Mouse (Mus musculus) frontal cortex, postnatal 25 days (tissue): ENCODE data around the gene Lysmd4.
"Not testable (repeated sequence)": the region's sequence is repeated elsewhere in the genome, so short reads cannot be mapped to it uniquely, and the experiment has no call there.

ENCODE experiments used
- DNase-seq, 2 experiments: peaks; one replicate each; pipeline ENCODE4 v3.0.0; 2022; ENCODE audit warnings: low spot score in 2 of 2

Lysmd4 gene

GRCm38 (mm10) chr7:67230640-67231140 lies 8.3 kb downstream of the Lysmd4 start:
- peak in 1 of 2 experiments; percentile 3 for DNase-seq

- DNase-seq: peak in 1 of 2 experiments; percentile 5
Measured at GRCm38 (mm10) chr7:67232504-67232903, 10.2 kb downstream of the Lysmd4 start.

- DNase-seq: no peak
Measured at GRCm38 (mm10) chr7:67234797-67235196, 12.5 kb downstream of the Lysmd4 start.

- no peak for DNase-seq
Measured at GRCm38 (mm10) chr7:67236351-67236750, 14.0 kb downstream of the Lysmd4 start.

GRCm38 (mm10) chr7:67237752-67238151 lies 15.4 kb downstream of the Lysmd4 start:
- no peak for DNase-seq

GRCm38 (mm10) chr7:67241969-67242368 lies 19.6 kb downstream of the Lysmd4 start:
- no peak for DNase-seq

GRCm38 (mm10) chr7:67243121-67243893 lies 21.0 kb downstream of the Lysmd4 start:
- DNase-seq: no peak

GRCm38 (mm10) chr7:67243894-67244282 lies 21.5 kb downstream of the Lysmd4 start:
- DNase-seq: no peak

GRCm38 (mm10) chr7:67245255-67245654 lies 22.9 kb downstream of the Lysmd4 start:
- no peak for DNase-seq

- DNase-seq: no peak
Measured at GRCm38 (mm10) chr7:67246067-67246466, 23.7 kb downstream of the Lysmd4 start.

- DNase-seq: no peak
Measured at GRCm38 (mm10) chr7:67259828-67260563, 37.7 kb downstream of the Lysmd4 start.

GRCm38 (mm10) chr7:67270447-67270846 lies 48.1 kb downstream of the Lysmd4 start:
- not testable (repeated sequence) for DNase-seq

GRCm38 (mm10) chr7:67283581-67283980 lies 61.2 kb downstream of the Lysmd4 start:
- no peak for DNase-seq

GRCm38 (mm10) chr7:67287456-67287855 lies 65.1 kb downstream of the Lysmd4 start:
- no peak for DNase-seq

- no peak for DNase-seq
Measured at GRCm38 (mm10) chr7:67291356-67291755, 69.0 kb downstream of the Lysmd4 start.

- no peak for DNase-seq
Measured at GRCm38 (mm10) chr7:67296419-67296818, 74.1 kb downstream of the Lysmd4 start.

- no peak for DNase-seq
Measured at GRCm38 (mm10) chr7:67304937-67305336, 82.6 kb downstream of the Lysmd4 start.

GRCm38 (mm10) chr7:67307078-67307477 lies 84.7 kb downstream of the Lysmd4 start:
- DNase-seq: no peak

GRCm38 (mm10) chr7:67308102-67308501 lies 85.8 kb downstream of the Lysmd4 start:
- no peak for DNase-seq

GRCm38 (mm10) chr7:67310151-67310550 lies 87.8 kb downstream of the Lysmd4 start:
- DNase-seq: no peak

GRCm38 (mm10) chr7:67313200-67313599 lies 90.9 kb downstream of the Lysmd4 start:
- no peak for DNase-seq

GRCm38 (mm10) chr7:67318697-67319096 lies 96.4 kb downstream of the Lysmd4 start:
- DNase-seq: no peak

- DNase-seq: no peak
Measured at GRCm38 (mm10) chr7:67320359-67320758, 98.0 kb downstream of the Lysmd4 start.
